Mouse (Mus musculus) liver, postnatal 0 days (tissue): ENCODE measurements at regions not wholly inside any gene's neighbourhood (a gene's known extent, or its start where the extent isn't known, plus 50 kb on each side); places are given as distances from the start of the nearest gene placed in this dataset.

Experiments used
- ATAC-seq: fragments of 200-750 bp; cut with Nextera tagmentation; 2 replicates; pipeline ENCODE4 v1.8.0; 2017; ENCODE audit warnings: mild to moderate bottlenecking, moderate library complexity
- DNase-seq: peaks from one replicate; pipeline ENCODE4 v3.0.0-alpha.2; 2016
- H3K27ac ChIP-seq: fragments of 300-500 bp; sonication (generic); 2 replicates; pipeline ENCODE4 v1.5.1; 2014; ENCODE audit warnings: antibody characterized with exemption, moderate library complexity, mild to moderate bottlenecking, low read depth
- H3K27me3 ChIP-seq: fragments of 300-500 bp; sonication (generic); 2 replicates; pipeline ENCODE4 v1.6.1; 2014; ENCODE audit warnings: low read length, control low read depth, mixed read lengths; ENCODE audit not compliant: insufficient read depth
- H3K36me3 ChIP-seq: fragments of 300-500 bp; sonication (generic); replicated peaks from 2 replicates; pipeline ENCODE4 v1.6.1; 2014; ENCODE audit warnings: mild to moderate bottlenecking, control low read depth, low read length, moderate library complexity, mixed read lengths; ENCODE audit not compliant: insufficient read depth
- H3K4me1 ChIP-seq: fragments of 300-500 bp; sonication (generic); 2 replicates; pipeline ENCODE4 v1.6.1; 2014; ENCODE audit warnings: antibody characterized with exemption, mild to moderate bottlenecking, control low read depth; ENCODE audit not compliant: insufficient read depth
- H3K4me2 ChIP-seq: fragments of 300-500 bp; sonication (generic); 2 replicates; pipeline ENCODE4 v1.6.1; 2014; ENCODE audit warnings: low read depth, mild to moderate bottlenecking, low read length, moderate library complexity, mixed read lengths
- H3K4me3 ChIP-seq: fragments of 300-500 bp; sonication (generic); 2 replicates; pipeline ENCODE4 v1.5.1; 2014; ENCODE audit warnings: low read depth, low read length
- H3K9ac ChIP-seq: fragments of 300-500 bp; sonication (generic); replicated peaks from 2 replicates; pipeline ENCODE4 v1.6.1; 2014; ENCODE audit warnings: mild to moderate bottlenecking, moderate library complexity
- H3K9me3 ChIP-seq: fragments of 300-500 bp; sonication (generic); 2 replicates; pipeline ENCODE4 v1.6.1; 2016; ENCODE audit warnings: mild to moderate bottlenecking, control low read depth, low read length, mixed read lengths
- CTCF ChIP-seq: sonication (generic); IDR thresholded peaks from 2 replicates; pipeline ENCODE4 v1.5.1; 2016; ENCODE audit warnings: antibody characterized with exemption, low read depth
- EP300 ChIP-seq: IDR thresholded peaks from 2 replicates; pipeline ENCODE4 v1.6.1; 2016; ENCODE audit warnings: antibody characterized with exemption, low read depth, mild to moderate bottlenecking
- WGBS: fragments of 180-500 bp; shearing (Covaris S2); extraction: QIAGEN DNeasy Blood & Tissue Kit; methylation state at CpG from one replicate; pipeline ENCODE4 v1.1.7; 2014; ENCODE audit not compliant: insufficient replicate concordance; 5-methylcytosine and 5-hydroxymethylcytosine counted together

DNA sequence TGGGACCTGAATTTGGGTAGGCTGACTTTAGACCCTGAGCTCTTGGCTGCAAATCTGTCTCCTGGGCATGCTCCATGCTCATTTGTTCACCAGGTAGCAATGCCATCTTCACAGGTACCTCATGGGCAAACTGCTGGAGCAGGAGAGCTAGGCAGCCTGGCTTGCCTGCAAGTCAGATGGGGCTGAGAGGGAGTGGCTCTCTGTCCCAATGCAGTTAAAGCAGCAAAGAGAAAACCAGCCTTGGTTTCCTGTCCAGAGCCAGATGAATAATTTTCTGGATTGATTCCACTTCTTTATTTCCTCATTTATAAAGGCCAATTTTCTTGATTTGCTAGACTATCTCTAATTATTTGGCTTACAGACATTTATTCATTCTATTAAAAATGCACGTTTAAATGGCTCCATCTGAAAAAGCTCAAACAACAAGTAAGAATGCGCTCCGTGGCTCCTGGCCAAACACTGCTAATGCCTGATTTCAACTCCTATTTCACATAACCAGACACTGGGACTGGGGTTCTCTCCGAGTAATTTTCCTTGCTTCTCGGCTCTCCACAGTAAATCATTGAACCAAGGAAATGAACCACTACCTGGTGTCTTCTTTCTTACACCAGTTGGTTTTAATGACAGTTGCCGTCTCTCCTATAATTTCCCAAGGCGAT lies 60.5 kb downstream of the Rsl24d1 start:
- no peak overlapping the region for H3K4me3 ChIP-seq
- ATAC-seq (no peak), DNase-seq (no peak)
- WGBS, result 74% methylated on average over 7 of the region's 7 CpGs
- H3K27me3 ChIP-seq, result no peaks in the 10 kb centered on the region
- no peak overlapping the region for H3K4me2 ChIP-seq
- H3K36me3 ChIP-seq, result no peaks in the 10 kb centered on the region
- no peaks in the 10 kb centered on the region for H3K9me3 ChIP-seq
- no peaks in the 10 kb centered on the region for H3K4me1 ChIP-seq
- no peak overlapping the region for H3K27ac ChIP-seq
- TF ChIP-seq CTCF (no peak), EP300 (no peak)
- H3K9ac ChIP-seq, result no peak overlapping the region

DNA sequence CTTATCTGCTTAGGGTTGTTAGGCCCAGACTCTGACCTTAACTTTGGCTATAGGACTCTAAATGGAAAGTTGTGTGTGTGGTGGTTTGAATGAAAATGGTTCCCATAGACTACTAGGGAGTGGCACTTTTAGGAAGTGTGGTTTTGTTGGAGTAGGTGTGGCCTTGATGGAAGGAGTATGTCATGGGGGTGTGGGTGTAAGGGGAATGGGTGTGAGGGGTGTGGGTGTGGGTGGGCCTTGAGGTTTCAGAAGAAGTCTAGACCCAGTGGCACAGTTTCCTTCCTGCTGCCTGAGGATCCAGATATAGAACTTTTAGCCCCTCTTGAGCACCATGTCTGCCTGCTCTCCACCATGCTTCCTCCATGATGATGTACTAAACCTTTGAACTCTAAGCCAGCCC lies 63.4 kb downstream of the Rsl24d1 start:
- Histone ChIP-seq H3K4me2 (no peak overlapping the region), H3K9me3 (no peaks in the 10 kb centered on the region), H3K36me3 (no peaks in the 10 kb centered on the region), H3K27me3 (no peaks in the 10 kb centered on the region), H3K4me1 (no peaks in the 10 kb centered on the region), H3K27ac (no peak overlapping the region), H3K9ac (no peak overlapping the region), H3K4me3 (no peak overlapping the region)
- TF ChIP-seq CTCF (no peak), EP300 (no peak)
- ATAC-seq (no peak), DNase-seq (no peak)

DNA sequence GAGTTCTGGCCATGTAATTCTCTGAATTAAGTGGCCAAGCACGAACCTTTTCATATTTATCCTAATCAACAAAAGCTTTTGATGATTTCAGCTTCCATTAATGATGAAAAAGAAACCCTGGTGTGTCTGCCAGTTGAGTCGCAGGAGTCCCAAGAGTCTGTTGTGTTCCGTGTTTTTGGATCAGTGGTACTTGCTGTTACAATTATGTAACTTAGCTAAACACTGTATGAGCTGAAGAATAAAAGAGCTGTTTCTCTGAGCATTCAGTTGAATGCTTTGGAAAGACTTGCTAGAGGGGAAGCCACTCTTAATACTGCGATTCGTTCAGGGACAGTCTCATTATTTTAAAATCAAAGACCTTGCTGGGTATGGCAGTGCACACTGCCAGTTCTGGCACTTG lies 70.1 kb downstream of the Rsl24d1 start:
- H3K36me3 ChIP-seq, result no peaks in the 10 kb centered on the region
- no peak overlapping the region for H3K4me3 ChIP-seq
- no peaks in the 10 kb centered on the region for H3K27me3 ChIP-seq
- WGBS, result 71% methylated on average over 5 of the region's 5 CpGs
- no peak for DNase-seq
- no peak overlapping the region for H3K9ac ChIP-seq
- no peak overlapping the region for H3K4me2 ChIP-seq
- no peak for TF ChIP-seq CTCF
- no peak for TF ChIP-seq EP300
- no peak overlapping the region for H3K27ac ChIP-seq
- H3K9me3 ChIP-seq, result no peaks in the 10 kb centered on the region; the same call in 1 of the 2 replicates
- ATAC-seq, result no peak
- H3K4me1 ChIP-seq, result no peaks in the 10 kb centered on the region

DNA sequence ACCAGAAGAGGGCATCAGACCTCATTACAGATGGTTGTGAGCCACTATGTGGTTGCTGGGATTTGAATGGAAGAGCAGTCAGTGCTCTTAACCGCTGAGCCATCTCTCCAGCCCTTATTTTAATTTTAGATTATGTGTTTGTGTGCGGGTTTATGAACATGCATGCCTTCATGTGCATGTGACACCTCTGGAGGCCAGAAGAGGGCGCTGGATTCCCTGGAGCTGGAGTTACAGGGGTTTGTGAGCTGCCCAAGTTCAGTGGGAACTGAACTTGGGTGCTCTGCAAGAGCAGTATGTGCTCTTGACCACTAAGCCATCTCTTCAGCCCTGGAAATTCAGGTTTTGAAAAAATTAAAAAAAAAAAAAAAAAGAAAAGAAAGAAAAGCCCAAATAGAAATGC lies 71.7 kb downstream of the Rsl24d1 start:
- H3K27me3 ChIP-seq, result no peaks in the 10 kb centered on the region
- H3K27ac ChIP-seq, result no peak overlapping the region
- H3K4me3 ChIP-seq, result no peak overlapping the region
- H3K9me3 ChIP-seq, result no peaks in the 10 kb centered on the region; the same call in 1 of the 2 replicates
- ATAC-seq (no peak), DNase-seq (no peak)
- no peak overlapping the region for H3K9ac ChIP-seq
- no peaks in the 10 kb centered on the region for H3K4me1 ChIP-seq
- 35% methylated on average over 3 of the region's 3 CpGs for WGBS
- no peaks in the 10 kb centered on the region for H3K36me3 ChIP-seq
- TF ChIP-seq EP300 (no peak), CTCF (peak; percentile 37)
- no peak overlapping the region for H3K4me2 ChIP-seq

DNA sequence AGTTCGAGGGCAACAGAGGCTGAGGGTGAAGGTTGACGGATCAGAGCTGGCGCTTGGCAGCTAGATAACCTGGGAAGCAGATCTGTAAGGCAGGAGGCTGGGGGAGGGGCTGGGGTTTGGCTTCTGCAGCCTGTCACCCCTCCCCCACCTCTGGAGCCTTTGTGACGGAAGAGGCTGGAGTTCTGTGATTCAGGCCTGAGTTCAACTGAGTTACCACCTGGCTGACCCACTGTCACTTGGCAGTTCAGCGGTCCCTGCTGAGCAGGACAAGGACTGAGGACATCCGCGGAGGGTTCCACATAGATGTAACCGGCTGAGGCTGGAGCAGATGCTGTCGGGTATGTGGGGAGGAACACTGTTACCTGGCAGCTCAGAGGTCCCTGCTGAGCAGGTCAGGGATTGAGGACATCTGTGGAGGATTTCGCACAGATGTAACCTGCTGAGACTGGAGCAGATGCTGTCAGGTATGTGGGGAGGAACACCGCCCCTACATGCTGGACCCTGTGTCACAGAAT lies 79.1 kb downstream of the Rsl24d1 start:
- Histone ChIP-seq H3K9me3 (no peaks in the 10 kb centered on the region), H3K4me1 (no peaks in the 10 kb centered on the region), H3K4me3 (no peak overlapping the region), H3K4me2 (no peak overlapping the region), H3K36me3 (no peaks in the 10 kb centered on the region), H3K27ac (no peak overlapping the region), H3K9ac (no peak overlapping the region), H3K27me3 (no peaks in the 10 kb centered on the region)
- DNase-seq, result peak; percentile 15
- TF ChIP-seq CTCF (no peak), EP300 (no peak)
- WGBS, result 44% methylated on average over 11 of the region's 11 CpGs
- ATAC-seq, result no peak

DNA sequence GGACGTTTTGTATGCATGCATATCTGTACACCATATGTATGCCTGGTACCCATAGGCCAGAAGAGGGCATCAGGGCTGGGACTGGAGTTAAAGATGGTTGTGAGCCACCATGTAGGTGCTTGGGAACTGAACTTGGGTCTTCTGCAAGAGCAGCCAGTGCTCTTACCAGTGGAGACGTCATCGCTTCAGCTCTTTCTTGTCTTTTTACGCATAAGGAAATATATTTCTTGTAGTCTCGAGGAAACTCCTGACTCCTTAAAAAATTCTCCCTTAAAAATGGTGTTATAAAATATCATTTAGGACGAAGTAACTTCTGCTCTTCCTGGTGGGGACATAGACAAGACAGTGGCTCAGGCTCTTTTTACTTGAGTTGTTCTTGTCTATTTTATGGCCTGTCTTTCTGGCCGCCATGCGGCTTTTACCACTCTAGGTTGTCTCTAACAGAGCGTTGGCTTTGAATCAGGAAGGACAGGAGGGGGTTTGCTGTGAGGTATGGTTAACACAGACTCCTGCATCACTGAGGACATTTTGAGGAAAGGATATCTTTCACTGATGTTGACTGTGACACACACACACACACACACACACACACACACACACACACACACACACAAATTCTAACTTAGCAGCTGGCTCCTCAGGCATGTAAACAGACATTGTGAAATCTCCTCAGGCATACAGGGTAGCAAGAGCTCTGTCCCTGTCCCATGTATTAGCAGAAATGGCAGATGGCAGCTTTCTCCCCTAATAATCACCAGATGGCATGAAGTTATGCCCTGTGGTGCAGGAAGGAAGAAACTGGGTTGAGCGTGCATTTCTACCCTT lies 85.2 kb downstream of the Rsl24d1 start:
- Histone ChIP-seq H3K9ac (no peak overlapping the region), H3K4me1 (no peaks in the 10 kb centered on the region), H3K27me3 (no peaks in the 10 kb centered on the region), H3K4me3 (no peak overlapping the region), H3K36me3 (no peaks in the 10 kb centered on the region), H3K27ac (no peak overlapping the region), H3K4me2 (no peak overlapping the region), H3K9me3 (no peaks in the 10 kb centered on the region)
- ATAC-seq, result no peak
- WGBS, result 82% methylated on average over 10 of the region's 10 CpGs
- TF ChIP-seq EP300 (no peak), CTCF (no peak)
- no peak for DNase-seq
